ENCODE assay signal across 15 mouse cellular contexts in the genomic region with DNA sequence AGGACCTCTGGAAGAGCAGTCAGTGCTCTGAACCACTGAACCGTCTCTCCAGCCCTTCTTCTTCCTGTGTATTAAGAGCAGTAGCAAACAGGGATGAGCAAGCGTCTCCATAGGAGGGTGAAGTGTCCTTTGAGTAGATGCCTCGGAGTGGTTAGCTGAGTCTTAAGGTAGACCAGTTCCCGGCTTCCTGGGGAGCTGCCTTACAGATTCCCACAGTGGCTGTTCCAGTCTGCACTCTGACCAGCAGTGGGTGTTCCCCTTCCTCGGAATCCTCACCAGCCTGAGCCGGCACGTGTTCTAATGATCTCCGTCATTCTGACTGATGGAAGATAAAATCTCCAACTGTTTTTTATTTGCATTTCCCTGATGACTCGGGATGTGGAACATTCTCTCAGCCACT.
DNase-seq lines count a peak whose midpoint lies in the region.
"Had no signal": no experiment of that assay in that cellular context is flagged by ENCODE, and none has a peak within 500 bp of the region (broad histone marks: within the 10 kb centered on the region; RNA-seq: fewer than 3 reads in every experiment).

No protein-coding gene starts in this region.

- DNase-seq in heart, adult 11 months, result peak; percentile 56
- DNase-seq in heart, adult 9 months (ENCODE audit: low spot score in 2 of 2), result no peak
- peak; percentile 59 for DNase-seq in MN1 (ENCODE audit: low spot score)
- peak; percentile 35 for DNase-seq in R1 (ENCODE audit: low read depth, low spot score)
- DNase-seq in thymus, postnatal 4 days, result no peak
- DNase-seq in cerebellum, adult 11 months, result no peak
- DNase-seq: adrenal gland, adult 2 months; adrenal gland, postnatal 10 days; adrenal gland, postnatal 25 days; cerebellum, adult 11-12 months; cerebellum, adult 2 months; cerebellum, adult 9-10 months; cerebellum, postnatal 10 days; cerebellum, postnatal 25 days; forebrain, postnatal 0 days had no signal

Comparison
In these comparisons a context has a peak if more than half of its experiments do, and no peak if none do; other contexts are left out.
1. DNase-seq: peak in heart, adult 11 months (single experiment), MN1 (single experiment) and R1 (single experiment); none in heart, adult 9 months (0 of 2), thymus, postnatal 4 days (single experiment) and cerebellum, adult 11 months (single experiment).